Mouse (Mus musculus): ENCODE results near the gene Gm21915.
A peak's percentile ranks its signal among the peaks of the same experiment; 100 is the strongest.

Gene Gm21915

GRCm38 (mm10) chr9:40666190-40666803 lies 4.1 kb upstream of the Gm21915 start:
- no peak for DNase-seq (ENCODE audit: low spot score)

- peak; percentile 74 for DNase-seq (ENCODE audit: low spot score)
Measured at GRCm38 (mm10) chr9:40671323-40671930, 1.0 kb downstream of the Gm21915 start.

GRCm38 (mm10) chr9:40675203-40675958 lies 5.0 kb downstream of the Gm21915 start:
- DNase-seq (ENCODE audit: low spot score): no peak

- no peak for DNase-seq (ENCODE audit: low spot score)
Measured at GRCm38 (mm10) chr9:40678653-40679052, 8.2 kb downstream of the Gm21915 start.

GRCm38 (mm10) chr9:40685801-40686420 lies 15.5 kb downstream of the Gm21915 start, which contains the start of gene Clmp:
Clmp (plus strand) TSS chr9:40685962.
- peak; percentile 18 for DNase-seq (ENCODE audit: low spot score)

GRCm38 (mm10) chr9:40686421-40686899 lies 16.0 kb downstream of the Gm21915 start:
- DNase-seq (ENCODE audit: low spot score): peak; percentile 26

GRCm38 (mm10) chr9:40687053-40687452 lies 16.6 kb downstream of the Gm21915 start:
- no peak for DNase-seq (ENCODE audit: low spot score)

GRCm38 (mm10) chr9:40687553-40687952 lies 17.1 kb downstream of the Gm21915 start:
- no peak for DNase-seq (ENCODE audit: low spot score)

- DNase-seq (ENCODE audit: low spot score): no peak
Measured at GRCm38 (mm10) chr9:40690511-40690910, 20.1 kb downstream of the Gm21915 start.

DNA sequence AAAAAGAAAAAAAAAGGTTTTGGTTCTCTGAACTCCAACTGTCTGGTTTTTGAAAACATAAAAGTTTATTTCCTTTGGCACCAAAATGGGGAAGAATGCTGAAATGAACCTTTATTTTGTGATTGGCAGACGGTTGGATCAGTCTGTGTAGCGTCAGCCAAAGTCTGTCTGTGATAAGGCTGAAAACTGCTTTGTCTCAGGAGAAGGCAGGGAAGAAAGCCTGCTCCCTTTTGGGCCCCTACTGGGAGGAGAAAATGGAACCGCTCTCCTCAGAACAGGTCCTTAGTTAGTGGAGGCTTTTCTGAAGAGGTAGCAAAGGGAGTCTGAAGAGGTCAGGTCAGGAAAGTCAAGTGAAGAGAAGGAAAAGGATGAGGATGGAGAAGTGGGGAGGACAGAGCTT lies 22.6 kb downstream of the Gm21915 start:
- no peak for DNase-seq (ENCODE audit: low spot score)

GRCm38 (mm10) chr9:40693768-40694167 lies 23.4 kb downstream of the Gm21915 start:
- peak; percentile 25 for DNase-seq (ENCODE audit: low spot score)

GRCm38 (mm10) chr9:40694284-40694683 lies 23.9 kb downstream of the Gm21915 start:
- DNase-seq (ENCODE audit: low spot score): no peak

GRCm38 (mm10) chr9:40696086-40696485 lies 25.7 kb downstream of the Gm21915 start:
- DNase-seq (ENCODE audit: low spot score): no peak

DNA sequence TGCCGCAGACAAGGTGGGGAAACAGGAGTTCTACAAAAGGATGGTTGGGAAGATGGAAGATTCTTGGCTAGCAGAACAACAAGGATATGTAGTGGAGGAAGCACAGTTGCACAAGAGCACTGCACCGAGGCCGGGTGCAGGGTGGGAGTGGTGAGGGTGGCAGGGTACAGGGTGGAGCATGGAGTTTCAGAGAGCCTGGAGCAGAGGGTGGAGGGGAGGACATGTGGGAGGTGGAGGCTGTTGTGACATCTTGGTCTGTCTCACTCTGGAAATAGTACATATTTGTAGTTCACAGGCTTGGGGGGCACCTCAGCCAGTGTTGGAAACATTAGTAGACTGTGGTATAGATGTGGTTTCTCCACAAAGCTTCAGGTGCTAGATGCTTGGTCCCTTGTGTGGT lies 28.8 kb downstream of the Gm21915 start:
- no peak for DNase-seq (ENCODE audit: low spot score)

- no peak for DNase-seq (ENCODE audit: low spot score)
Measured at GRCm38 (mm10) chr9:40700253-40700652, 29.8 kb downstream of the Gm21915 start.

DNA sequence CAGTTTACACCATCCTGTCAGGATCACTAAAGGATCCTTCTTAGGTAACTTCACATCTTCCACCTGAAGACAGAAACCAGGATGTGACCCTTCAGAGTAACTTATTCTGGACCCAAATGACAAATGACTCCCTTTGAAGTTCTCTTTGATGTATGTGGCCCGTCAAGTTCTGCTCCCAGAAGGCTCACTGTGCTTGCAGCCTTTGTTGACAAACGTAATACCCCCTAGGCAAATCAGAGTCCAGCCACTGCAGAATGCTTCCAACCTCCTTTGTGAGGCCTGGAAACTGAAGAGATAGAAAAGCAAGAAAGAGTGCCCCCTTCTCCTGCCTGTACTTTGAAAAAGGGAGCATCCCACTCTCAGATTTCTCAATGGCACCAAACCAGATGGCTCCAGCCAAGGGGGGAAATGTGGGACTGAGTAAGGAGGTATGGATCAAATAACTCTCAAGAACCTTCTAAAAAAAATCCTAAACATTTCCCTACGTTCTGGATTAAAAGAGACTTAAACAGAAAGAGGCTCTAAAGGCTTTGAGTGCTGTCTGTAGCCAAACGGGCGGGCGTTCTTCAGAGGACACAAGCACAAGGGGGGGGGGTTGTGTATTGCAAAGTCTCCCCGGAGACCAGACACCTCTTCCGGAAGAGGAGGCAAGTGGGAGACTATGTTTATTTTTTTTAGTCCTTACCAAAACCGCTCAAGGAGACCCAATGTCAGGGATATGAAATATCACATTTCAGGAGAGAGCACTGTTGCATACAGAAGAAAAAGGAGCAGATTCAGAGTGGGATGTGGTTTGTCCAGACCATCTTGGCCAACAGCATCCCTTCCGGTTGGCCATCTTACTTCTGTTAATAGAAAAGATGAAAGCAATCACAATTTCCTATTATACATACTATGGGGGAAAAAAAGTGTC lies 34.2 kb downstream of the Gm21915 start:
- no peak for DNase-seq (ENCODE audit: low spot score)

GRCm38 (mm10) chr9:40708448-40709140 lies 38.2 kb downstream of the Gm21915 start:
- no peak for DNase-seq (ENCODE audit: low spot score)

DNA sequence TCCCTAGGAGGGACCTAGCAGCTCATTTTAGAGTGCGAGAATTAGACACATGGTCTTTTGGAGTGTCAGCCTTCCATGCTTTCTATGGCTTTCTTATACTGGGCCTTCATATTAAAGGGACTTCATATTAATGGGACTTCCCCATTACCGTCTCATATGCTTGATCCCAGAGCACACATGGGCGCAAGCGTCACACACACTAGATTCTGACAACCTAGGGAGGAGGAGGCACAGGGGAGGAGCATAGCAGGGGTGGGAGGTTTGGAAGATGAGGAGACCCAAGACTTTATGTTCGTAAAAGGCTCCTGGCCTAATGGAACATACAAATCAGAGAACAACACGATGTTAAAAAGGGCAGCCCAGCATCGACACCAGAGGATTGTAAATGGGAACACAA lies 38.7 kb downstream of the Gm21915 start:
- DNase-seq (ENCODE audit: low spot score): no peak

DNA sequence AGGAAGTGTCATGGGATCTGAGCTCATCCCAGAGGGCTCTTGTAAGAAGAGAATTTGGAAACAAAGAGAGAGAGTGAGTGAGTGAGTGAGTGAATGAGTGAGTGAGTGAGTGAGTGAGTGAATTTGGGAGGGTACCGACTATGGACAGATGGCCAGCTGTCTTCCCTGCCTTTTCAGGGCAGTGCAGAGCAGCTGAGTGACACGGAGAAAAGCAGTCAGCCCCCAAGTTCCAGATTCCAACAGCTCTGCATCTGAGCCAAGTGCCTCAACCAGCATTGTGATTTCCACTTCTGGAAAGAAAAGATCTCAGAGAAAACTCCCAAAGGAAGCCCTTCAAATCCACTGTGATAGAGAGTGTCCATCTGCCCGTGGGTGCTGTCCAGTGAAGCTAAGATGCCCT lies 39.2 kb downstream of the Gm21915 start:
- no peak for DNase-seq (ENCODE audit: low spot score)

DNA sequence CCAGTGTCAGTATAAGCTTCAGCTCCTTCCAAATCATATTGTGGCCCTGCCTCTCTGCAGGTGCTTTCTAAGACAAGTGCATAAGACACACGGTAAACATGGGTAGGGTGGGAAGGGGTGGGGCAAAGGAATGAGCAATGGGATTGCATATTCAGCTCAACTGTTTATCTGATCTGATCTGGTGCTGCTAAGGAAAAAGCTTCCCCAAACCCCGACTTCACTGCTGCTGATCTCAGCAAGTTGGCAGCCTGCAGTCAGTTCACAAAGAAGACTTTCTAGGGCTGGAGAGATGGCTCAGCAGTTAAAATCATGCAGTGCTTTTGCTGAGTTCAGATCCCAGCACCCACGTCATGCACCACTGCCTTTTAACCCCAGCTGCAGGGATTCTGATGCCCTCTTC lies 39.6 kb downstream of the Gm21915 start:
- no peak for DNase-seq (ENCODE audit: low spot score)

- DNase-seq (ENCODE audit: low spot score): no peak
Measured at GRCm38 (mm10) chr9:40711654-40712053, 41.2 kb downstream of the Gm21915 start.

All from MN1 (cell line).